Mouse (Mus musculus): ENCODE data around the gene Rab3gap2.
"Not testable (repeated sequence)": the region's sequence is repeated elsewhere in the genome, so short reads cannot be mapped to it uniquely, and the experiment has no call there.

The Rab3gap2 gene

DNA sequence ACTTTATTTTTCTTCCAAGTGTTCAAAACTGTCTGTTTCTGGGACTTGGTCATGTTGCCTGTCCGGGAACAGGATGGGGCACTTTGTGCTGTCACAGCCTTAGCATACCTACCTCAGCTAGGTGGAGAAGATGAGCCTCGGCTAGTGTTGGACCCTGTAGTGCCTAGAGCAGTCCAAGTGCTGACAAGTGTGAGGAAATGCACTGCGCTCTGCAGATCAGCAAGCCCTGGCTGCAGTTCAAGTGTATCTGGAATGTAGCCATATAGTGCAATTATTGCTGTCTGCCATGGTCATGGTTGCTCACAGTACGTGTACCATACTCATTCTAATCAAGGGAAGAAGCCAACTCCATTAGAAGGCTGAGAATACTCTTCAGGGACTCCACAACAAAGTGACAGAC, 80.8 kb downstream of the Rab3gap2 start:
- no peak for DNase-seq

DNA sequence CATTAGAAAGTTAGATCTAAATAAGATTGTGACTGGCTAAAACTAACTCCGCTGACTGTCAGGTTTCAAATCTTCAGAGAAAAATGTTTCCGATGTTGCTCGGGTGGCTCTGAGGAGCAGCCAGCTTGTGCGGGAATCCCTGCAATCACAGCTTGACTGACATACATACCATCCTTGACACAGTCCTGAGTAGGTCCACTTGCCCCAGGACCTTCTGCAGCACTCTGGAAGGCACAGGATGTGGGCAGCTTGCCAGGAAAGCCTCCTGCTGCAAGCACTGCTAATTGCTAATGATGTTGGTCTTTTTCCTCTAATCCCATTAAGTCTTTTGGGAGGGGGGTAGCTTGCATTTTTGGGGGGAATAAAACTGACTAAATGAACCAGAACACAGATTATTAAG, 81.3 kb downstream of the Rab3gap2 start:
- DNase-seq, result peak; percentile 33

DNA sequence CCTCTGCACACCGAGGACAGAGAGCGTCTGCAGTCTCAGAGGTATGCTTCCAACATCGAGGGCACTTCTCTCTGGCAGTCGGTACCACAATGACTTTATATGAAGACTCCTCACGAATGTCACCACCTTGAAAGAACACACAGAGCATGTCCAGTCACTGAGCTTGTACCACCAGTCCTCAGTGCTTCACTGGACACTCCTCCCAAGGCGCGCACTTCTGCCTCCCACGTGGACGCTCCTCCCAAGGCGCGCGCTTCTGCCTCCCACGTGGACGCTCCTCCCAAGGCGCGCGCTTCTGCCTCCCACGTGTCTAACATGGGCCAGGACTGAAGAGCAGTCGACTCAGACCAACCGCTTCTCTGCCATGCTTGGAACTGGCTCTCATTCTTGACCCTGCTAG, 83.1 kb downstream of the Rab3gap2 start:
- DNase-seq, result no peak

DNA sequence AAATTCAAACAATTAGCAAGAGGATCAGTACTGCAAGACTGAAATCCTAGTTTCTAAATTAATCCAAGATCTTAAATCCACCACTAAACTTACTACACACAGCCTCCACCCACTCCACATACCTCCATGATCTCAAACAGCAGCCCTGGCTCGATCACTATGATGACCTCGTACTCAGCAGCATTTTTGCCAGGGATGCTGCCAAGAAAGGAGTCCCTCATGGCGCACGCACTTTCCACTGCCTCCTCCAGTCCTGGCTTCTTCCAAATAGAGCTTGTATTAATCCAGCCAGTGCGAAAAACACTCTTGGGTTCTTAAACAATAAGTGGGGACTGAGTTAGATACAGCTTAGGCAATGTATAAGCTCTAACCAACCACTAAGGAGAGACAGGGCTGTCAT, 85.3 kb downstream of the Rab3gap2 start:
- DNase-seq, result no peak

DNA sequence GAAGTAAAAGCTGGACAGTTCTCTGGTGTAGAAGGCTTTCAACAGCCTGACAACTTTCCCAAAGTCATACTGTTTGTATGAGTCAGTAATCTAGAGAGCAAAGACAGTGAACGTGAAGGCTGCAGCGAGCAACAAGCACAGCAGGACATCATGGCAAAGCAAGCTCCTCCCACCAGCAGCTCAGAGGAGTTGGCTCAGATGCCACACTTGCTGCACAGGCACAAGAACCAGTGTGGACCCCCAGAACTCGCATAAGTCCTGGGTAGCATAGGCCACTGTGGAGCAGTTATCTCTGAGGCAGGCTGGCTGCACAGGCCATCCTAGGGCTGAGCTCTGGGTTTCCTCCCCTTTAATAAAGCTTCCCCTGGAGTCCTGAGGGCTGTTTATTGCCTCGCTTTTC, 87.4 kb downstream of the Rab3gap2 start:
- no peak for DNase-seq

DNA sequence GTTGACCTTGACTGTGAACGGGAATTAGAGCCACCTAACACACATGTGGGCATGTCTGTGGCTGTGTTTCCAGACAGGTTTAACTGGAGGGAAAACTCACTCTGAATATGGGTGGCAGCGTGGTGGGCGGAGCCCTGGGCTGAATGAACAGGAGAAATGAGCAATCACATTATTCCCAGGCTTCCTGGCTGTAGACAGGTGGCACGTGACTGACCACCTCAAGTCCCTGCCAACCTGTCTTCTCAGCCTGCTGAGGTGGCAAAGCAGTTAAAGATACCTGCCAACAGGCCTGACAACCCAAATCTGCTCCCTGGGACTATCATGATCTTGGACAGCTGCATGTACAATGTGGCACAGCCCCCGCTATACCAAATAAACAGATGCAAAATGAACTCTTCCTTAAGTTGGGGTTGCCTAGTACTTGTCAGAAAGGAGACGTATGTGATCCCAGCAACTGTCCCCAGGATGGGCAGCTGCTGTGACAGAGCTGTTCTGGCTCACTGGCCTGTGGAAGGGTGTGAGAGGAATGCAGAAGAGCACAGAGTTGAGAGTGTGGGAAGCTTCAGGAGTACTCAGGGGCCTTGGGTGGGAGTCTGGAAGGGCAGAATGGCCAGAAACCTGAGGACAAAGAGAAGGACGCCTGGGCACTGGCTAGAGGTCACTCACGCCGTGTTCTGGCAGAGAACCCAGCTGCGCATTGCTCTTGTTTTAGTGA, 88.9 kb downstream of the Rab3gap2 start:
- no peak for DNase-seq

DNA sequence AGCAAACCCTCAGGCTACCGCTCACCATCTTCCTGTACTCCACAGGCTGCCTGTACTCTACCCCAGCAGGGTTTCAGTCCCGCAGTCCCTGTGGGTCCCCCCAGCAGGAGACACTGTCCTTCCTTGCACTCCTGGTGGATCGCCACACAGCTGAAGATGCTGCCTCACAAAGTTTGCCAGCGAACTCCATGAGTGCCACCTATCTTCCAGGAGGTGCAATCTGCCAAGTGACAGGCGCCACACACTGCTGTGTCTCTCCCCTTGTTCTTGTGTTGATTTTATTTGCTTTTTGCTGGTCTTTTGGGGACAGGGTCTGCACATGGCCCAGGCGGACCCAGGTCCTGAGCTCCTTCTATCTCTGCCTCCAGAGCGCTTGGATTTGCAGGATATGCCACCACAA, 92.9 kb downstream of the Rab3gap2 start:
- no peak for DNase-seq

DNA sequence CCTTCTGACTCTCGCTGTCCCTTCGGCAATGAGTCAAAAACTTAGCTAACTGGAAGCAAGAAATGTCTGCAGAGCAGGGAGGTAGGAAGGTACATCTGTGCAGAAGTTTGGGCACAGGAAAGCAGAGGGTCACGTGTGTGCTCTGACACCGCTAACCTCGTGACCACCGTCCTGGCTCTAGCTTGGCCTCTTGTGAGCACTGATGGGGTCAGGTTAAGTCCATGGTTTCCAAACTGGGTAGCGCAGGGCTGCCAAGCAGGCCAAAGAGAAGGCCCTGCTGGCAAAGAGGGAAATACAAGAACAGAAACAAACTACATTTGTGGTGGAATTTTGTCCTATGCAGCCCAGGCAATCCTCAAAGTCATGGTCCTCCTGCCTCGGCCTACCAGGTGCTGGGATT, 94.6 kb downstream of the Rab3gap2 start:
- DNase-seq, result no peak

DNA sequence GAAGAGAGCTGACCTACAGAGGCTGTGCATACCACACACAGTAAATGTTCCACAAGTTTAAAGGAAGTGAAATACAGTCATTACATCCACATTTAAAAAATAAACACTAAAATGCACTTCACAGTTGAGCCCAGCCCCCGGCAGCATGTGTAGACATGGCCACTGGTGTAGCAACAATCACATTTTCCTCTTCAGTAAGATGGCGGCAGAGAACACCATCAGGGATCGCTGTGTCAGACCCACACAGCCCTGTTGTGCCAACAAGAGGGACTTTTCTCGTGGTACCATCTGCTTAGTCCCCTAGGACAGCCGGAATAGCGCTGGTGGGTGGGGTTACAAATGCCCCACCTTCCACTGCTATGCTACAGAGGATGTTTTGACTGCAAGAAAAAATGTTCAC, 98.9 kb downstream of the Rab3gap2 start:
- no peak for DNase-seq

DNA sequence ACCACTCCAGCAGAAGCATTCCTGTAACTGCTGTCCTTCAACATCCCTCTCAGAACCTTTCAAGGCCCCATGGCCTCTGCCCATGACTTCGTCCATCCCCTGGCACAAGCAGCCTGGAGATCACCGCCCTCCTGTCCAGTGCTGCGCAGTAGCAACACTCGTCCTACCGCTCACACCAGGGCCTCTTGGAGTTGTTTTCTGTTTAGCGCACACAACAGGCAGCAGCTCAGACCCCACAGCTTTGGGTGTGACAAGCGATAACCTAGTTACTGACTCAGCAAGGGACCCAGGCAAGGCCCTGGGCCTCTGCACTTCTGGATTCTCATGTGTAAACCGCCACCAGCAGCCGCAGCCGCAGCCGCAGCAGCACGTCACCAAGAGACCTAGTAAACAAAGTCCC, 102.9 kb downstream of the Rab3gap2 start:
- no peak for DNase-seq

DNA sequence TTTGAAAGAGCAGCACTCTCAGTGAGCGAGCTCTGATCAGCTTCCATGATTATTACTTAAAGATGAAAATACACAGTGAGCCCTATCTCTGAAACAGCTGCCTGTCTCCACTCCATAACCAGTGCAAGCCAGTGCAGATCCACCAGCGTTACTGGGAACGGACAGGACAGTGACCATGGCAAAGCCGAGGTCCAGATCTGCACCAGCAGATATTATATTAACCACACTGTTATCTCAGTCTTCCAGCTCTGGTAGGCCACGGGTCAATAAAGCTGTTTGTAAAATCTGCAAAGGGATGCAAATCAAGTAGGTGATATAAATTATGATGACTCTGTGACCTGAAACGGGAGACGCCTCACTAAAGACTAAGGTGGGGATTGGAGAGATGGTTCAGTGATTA, 103.7 kb downstream of the Rab3gap2 start:
- DNase-seq, result no peak

DNA sequence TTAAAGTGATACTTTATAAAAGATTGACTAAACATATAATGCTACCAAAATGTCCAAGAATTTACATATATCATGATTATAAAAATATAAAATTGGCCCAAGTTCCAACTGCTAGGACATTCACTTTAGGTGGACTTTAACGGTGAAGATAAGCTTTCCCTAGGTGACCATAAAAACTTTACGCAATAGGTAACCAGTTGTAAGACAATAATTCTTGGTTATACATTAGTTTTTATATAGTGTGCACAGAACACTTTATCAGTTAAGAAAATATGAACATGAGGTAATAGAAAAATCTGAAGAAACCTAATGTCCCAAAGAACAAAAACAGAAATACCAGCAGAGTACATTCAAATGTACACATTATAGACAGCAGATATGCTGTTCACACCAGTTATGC, 104.4 kb downstream of the Rab3gap2 start:
- no peak for DNase-seq

DNA sequence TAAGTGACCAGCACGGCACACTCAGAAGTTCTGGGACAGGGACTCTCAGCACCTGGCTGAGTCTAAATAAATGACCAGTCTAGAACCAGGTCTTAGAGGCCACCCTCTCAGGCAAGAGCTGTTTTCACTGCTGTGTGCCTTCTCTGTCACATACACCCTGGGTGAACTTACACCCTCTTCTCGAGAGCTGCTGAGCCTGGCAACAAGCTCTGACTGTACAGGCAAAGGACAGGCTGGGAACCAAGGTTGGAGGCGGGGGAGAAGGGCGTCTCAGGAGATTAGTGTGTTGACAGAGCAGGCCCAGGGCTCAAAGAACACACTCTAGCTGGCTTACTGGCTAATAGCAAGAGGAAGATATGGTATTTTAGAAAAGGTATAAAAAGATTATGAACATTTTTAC, 105.0 kb downstream of the Rab3gap2 start:
- no peak for DNase-seq

DNA sequence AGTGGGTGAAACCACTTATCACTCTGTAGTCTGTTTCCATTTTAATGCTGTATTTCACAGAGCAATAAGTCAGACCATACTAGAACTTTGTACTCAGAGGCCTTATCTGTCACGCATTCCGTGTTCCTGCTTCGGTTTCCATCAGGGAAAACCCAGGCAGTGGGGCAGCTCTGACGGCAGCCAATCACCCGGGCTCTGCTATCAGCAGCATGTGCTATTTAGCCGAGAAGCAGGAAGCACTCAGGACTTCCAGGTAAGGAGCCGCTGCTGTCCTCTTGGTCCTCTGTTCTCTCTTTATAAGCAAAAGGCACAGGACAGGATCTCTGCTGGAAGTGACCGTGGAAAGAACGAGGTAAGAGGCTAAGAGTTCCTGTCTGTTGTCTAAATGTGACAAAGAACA, 108.0 kb downstream of the Rab3gap2 start:
- no peak for DNase-seq

DNA sequence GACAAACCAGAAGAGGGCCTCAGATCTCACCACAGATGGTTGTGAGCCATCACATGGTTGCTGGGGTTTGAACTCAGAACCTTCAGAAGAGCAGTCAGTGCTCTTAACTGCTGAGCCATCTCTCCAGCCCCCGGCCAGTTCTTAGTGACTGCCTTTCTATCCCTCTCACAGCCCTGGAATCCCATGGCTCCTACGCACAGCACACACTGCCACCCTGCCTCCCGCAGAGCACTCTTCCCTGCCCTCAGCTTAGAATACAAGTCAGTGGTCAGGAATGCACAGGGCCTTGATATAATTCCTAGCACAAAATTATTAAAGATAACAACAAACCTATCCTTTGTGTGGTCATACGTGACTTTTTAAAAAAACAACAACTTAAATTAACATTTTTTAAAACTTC, 110.6 kb downstream of the Rab3gap2 start:
- DNase-seq, result no peak

DNA sequence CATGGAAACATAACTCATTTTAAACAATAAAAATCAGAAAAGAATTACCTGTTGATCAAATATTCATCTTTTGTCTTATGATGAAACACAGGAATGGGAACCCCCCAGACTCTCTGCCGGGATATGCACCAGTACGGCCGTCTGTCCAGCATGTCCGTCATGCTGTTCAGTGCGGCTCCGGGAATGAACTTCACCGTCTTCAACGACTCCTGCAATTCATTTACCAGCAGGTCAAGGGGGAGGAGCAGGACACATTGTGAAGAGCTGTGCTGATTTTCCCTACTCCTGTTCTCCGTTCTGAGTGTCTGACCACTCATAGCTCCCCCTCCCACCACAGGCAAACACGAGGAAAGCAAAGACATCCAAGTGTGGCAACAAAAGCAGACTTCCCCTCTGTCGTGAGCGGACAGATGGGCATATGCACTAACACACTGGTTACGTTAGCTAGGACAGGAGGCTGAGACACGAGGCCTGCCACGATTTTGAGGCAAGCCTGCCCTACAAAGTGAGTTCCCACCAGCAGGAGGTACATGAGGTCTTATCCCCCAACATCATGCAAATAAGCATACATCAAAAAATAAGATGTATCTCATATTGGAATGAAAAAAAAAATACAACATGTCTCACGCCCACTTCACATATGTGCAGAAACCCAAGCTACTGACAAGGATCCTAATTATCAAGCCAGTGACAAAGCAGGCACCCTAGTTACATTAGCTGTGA, 112.1 kb downstream of the Rab3gap2 start:
- no peak for DNase-seq

DNA sequence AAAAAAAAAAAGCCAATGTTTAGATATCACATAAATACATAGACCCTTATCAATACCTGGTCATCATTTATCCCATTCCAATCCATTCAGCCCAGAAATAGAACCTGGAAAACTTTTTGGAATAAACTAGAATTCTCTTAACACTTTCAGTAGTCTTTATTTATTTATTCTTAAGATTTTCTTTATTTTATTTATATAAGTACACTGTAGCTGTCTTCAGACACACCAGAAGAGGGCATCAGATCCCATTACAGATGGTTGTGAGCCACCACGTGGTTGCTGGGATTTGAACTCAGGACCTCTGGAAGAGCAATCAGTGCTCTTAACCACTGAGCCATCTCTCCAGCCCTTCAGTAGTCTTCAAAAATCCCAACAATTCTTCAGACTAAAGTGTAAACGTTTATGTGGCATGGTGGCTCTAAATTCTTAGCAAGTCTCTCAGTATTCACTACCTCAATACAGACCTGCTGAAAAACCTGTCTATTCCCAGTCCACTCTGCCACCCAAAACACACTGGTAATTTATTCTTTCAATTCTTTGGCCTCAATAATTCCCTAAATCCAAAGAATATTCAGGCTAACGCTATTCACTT, 123.9 kb downstream of the Rab3gap2 start:
- not testable (repeated sequence) for DNase-seq

DNA sequence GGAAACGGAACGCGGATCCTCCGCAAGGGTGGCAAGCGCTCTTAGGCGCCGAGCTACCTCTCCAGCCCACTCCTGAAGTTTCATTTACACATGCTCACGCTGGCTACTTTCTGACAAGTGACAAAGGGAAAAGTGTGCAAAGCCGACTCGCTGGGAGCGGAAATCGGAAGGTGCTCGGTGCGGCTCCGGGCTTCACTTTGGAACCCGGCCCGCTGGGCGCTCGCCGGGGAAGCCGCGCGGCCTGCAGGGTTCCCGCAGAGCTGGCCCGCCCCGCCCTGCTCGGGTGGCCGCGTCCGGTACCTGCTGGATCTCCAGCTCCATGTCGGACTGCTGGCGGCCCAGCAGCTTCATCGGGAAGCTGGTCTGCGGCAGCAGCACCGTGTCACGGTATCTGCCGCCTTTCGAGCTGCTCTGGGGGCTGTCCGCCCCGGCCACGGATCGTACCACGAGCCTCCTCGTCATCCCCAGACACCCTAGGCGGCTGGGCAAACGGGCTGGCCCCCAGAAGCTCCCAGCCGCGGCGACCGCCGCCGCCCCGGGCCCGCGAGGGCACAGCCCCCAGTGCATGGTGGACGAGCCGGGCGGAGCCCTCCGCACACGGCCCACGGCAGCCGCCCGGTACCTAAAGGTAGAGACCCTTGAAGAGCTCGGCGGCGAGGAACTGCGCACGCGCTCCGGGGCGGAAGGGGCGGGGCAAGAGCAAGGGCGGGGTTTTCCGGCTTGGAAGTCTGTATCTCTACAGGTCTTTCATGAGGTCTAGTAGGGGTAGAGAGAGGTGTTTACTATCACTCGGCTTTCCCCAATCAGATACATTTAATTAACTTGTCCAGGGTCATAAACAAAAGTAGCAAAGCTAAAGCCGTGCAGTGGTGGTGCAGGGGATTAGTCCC, 125.0 kb downstream of the Rab3gap2 start, which contains the start of gene Iars2:
Gene Iars2 (minus strand): TSS at position 676 of the 890 bp plus-strand sequence.
- DNase-seq, result peak; percentile 95

DNA sequence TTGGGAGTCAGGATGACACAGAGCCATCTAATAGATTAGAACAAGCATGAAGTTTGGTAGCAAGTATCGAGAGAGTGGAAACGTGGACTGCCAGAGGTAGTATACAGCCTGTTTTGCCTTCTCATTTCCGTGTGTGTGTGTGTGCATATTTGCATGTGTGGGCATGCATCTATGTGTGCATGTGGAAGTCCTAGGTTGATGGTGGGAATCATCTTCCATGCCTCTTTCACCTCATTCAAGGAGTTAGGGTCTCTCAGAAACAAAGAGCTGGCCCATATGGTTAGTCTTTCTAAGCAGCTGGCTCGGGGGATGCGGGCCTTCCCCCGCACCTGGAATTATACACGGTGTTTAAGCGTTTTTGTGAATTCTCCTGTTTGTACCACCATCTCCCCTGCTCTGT, 125.9 kb downstream of the Rab3gap2 start:
- DNase-seq, result no peak

DNA sequence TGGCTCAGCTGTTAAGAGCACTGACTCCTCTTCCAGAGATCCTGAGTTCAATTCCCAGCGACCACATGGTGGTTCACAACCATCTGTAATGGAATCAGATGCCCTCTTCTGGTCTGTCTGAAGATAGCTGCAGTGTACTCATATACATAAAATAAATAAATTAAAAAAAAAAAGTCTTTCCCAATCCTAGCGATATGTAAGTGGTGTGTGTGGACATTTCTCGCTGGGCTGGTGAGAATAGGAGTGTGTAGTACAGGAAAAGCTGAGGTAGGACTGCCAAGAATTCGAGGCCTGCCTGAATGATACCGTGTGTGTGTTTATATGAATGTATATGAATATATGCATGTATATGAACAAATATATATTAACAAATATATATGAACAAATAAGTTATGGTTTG, 127.4 kb downstream of the Rab3gap2 start:
- no peak for DNase-seq

DNA sequence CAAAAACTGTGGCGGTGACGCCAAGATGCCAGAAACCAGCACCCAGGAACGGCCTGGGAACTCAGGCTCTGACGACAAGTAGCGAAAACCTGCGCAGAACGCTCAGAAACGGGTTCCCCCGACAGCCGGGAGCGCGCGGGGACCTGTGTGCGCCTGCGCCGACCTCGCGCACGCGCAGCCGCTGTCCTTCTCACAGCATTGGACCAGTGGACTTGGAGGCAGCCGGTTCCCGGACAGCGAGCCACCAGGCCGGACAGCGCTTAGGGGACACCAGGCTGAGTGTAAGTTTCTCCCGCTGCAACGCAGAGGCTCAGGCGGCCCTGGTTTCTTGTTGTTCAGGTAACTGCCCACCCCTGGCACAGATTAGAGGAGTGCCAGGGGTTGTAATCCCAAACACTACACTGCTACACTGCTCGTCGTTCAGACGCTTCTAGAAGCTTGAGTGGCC, 128.1 kb downstream of the Rab3gap2 start, which contains the start of gene Bpnt1:
Gene Bpnt1 (plus strand): TSS at position 167 of the 448 bp plus-strand sequence.
- peak; percentile 89 for DNase-seq

DNA sequence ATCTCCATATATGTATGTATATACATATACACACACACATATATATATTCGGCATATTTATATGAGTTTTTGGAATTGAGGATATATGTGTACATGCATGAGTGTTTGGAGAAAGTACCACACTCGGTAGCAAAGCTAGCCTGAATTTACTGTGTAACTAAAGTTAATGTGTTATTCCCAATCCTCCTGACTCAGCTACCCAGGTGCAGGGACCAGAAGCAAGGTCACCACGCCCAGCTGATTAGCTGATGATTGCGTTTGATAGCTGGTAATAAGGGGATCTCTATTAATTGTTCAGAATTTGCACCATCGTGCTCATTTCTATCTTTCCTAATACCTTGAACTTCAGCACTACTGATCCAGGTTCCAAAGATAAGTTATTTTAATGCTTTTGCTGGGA, 129.7 kb downstream of the Rab3gap2 start:
- no peak for DNase-seq

DNA sequence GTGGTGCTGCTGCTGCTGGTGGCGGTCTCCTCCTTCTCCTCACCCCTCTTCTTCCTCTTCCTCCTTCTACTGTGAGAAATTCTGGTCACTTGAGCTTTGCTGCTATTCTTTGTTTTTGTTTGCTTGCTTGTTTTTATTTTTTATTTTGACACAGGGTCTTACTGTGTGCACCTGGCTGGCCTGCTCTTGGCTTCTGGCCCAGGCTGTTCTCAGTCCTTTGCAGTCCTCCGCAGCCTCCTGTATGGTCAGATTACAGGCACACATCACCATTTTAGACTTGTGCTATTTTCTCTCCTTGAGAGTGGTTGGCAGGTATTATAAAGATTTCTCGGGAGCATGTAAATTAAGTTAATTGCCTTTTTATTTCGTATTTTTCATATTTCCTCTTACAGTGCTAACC, 130.2 kb downstream of the Rab3gap2 start:
- no peak for DNase-seq

Measured in liver (tissue).